Mouse (Mus musculus) lung, postnatal 0 days (tissue): ENCODE data around the gene Zfp68.

Experiments
- CTCF ChIP-seq: IDR thresholded peaks from 2 replicates; pipeline ENCODE4 v1.5.1; 2016; ENCODE audit warnings: antibody characterized with exemption, mild to moderate bottlenecking
- EP300 ChIP-seq: IDR thresholded peaks from 2 replicates; pipeline ENCODE4 v1.6.1; 2016; ENCODE audit warnings: antibody characterized with exemption, mild to moderate bottlenecking, control low read depth

GRCm38 (mm10) chr5:138622645-138623477 lies 3.3 kb upstream of the Zfp68 start, which contains the start of gene A430033K04Rik:
- TF ChIP-seq CTCF (no peak), EP300 (no peak)
